Mouse (Mus musculus): Measurements from ENCODE around the gene Gm21992.

Gene Gm21992

GRCm38 (mm10) chr19:4718716-4719115 lies 92.7 kb downstream of the Gm21992 start:
- in situ Hi-C loops (cut with MboI; ENCODE audit: unreplicated experiment in 2 of 2) = no loop called here

DNA sequence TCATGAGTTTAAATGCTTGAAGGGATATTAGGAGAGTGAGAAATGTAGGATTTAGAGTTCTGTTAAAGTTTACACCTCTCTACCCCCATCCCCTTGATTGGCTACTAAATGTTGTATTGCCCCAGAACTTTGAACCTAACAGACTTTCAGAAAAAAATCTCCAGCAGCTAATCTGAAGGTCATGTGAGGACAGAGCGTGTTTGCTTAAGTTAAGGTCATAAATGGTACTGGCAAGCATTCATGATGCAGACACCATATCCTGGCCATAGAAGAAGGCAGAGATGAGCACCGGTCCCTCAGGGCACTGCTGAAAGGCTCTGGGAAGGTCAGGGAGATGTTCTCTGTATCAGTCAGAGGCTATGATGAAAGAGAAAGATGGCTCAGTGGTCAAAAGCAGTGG lies 94.1 kb downstream of the Gm21992 start:
- in situ Hi-C loops (cut with MboI; ENCODE audit: unreplicated experiment in 2 of 2) = no loop called here

DNA sequence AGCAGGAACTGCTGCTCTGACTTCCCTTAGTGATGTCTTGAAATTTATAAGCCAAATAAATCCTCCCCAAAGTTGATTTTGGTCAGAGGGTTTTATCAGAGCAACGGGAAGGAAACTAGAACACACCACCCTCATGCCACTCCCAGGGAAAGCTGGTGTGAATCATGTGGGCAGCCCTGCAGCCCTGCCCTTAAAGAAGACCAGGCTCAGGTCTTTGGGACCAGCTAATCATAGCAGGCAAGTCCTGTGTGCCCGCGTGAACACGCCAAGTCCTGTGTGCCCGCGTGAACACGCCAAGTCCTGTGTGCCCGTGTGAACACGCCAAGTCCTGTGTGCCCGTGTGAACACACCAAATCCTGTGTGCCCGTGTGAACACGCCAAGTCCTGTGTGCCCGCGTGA lies 94.7 kb downstream of the Gm21992 start:
- in situ Hi-C loops (cut with MboI; ENCODE audit: unreplicated experiment in 2 of 2) = no loop called here

GRCm38 (mm10) chr19:4713886-4714285 lies 97.5 kb downstream of the Gm21992 start:
- in situ Hi-C loops (cut with MboI; ENCODE audit: unreplicated experiment in 2 of 2) = no loop called here

- in situ Hi-C loops (cut with MboI; ENCODE audit: unreplicated experiment in 2 of 2) = no loop called here
These were observed 98.5 kb downstream of the Gm21992 start for GRCm38 (mm10) chr19:4712781-4713526.

DNA sequence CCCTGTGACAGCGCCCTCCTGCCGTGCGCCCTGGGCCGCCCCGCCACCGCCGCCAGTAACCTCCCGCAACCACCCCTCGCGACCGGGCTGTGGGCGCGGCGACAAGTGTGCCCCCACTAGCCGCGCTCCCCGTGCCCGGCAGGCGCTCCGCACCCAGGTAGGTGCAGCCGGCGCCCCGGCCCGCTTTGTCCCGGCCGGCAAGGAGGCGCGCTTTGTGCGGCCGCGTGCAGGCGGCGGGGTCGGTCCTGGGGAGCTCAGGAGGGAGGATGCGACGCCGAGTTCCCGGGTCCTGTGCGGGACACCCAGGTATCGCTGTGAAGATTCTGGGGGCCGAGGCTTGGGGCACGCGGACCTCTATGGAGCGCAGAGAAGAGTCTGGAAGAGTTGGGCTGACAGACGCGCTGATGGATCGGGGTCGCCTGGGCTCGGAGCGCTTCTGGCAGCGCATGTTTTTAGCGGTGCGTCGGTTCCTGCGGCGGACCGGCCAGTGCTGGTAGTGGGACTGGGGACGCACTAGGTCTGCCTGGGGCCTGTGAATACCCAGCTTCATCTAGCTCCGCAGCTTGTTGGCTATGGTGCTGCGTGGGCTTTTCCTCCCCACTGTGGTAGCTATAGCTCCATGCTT lies 99.1 kb downstream of the Gm21992 start:
- in situ Hi-C loops (cut with MboI; ENCODE audit: unreplicated experiment in 2 of 2) = no loop called here

DNA sequence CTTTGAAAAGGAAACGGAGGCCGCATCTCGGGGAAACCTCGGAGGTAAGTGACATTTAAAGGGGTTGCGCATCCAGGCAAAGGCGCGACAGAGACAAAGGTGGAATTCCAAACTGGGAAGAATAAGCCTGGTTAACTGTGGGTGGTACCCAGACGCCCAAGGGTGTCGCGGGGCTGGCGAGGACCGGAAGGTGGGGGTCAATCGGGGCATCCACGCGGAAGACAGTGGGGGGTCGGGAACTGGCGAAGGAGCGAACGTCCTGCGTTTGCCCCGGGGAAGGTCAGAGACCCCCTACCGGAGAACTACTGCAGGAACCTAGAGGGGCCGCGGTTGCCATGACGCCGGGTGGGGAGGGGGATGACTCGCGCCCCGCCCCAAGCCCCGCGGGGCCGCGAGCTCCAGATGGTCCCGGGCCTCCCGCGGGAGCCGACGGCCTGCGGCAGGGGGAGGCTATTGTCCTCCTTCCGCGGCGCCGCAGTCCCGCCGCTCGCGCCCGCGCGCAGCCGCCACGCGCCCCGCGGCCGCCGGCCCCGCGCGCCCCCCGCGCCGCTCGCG lies 99.7 kb downstream of the Gm21992 start:
- in situ Hi-C loops (cut with MboI; ENCODE audit: unreplicated experiment in 2 of 2) = no loop called here

- in situ Hi-C loops (cut with MboI; ENCODE audit: unreplicated experiment in 2 of 2) = no loop called here
These were observed 100.3 kb downstream of the Gm21992 start, which contains the start of gene Sptbn2 for GRCm38 (mm10) chr19:4711098-4711600. TSS of gene Sptbn2 (plus strand) at chr19:4711167.

DNA sequence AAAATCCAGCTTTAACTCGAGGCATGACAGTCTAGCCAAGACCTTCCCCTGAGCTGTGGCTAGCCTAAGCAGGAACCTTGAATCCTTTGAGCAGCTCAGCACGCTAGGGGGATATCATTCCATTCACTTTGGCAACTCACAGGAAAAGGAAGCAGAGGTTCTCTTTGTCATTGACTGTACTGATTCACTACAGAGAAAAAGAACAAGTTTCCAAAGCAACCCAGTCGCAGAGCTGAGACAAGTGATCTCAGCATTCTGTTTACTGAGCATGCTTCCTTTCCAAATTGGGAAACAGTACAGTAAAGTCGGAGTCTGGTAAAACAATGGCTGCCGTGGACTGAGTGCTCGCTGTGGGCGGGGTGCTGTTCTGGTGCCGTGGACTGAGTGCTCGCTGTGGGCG lies 102.6 kb downstream of the Gm21992 start:
- in situ Hi-C loops (cut with MboI; ENCODE audit: unreplicated experiment in 2 of 2) = no loop called here

DNA sequence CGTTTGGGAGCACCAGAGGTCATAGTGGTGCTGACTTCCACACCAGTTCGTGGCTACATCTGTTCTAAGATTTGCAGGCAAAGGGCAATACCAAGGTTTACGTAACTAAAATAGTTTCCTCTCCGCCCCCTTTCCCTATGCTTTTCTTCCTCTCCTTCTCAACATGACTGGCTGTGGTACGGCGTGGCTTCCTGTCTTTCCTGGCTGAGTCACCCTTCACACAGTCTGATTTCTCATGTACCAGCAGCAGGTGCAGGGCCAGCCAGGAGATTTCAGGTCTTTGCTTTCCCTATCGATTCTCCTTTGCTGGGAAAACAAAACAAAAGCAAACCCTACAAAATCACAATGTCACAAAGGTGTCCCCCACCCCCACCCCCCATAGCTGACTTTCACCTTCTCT lies 110.2 kb downstream of the Gm21992 start:
- in situ Hi-C loops (cut with MboI; ENCODE audit: unreplicated experiment in 2 of 2) = no loop called here

GRCm38 (mm10) chr19:4700656-4701055 lies 110.8 kb downstream of the Gm21992 start:
- in situ Hi-C loops (cut with MboI; ENCODE audit: unreplicated experiment in 2 of 2) = no loop called here

DNA sequence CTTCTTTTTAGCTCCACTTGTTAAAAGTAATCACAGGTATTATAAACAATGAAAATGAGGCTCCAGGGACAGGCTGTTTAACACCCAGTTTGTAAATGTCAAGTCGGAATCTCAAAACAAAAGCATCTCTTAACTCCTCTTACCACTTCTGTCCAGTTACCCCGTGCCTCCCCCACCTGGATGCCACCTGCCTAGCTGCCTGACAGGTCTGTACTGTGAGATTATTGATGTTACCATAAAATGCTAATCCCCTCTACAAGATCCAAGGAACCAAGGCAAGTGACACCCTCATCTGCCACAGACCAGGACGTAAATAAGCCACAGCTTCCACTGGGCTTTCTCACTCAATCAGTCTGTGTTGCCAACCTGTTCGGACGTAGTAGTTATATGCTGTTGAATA lies 111.6 kb downstream of the Gm21992 start:
- in situ Hi-C loops (cut with MboI; ENCODE audit: unreplicated experiment in 2 of 2) = no loop called here

- in situ Hi-C loops (cut with MboI; ENCODE audit: unreplicated experiment in 2 of 2) = no loop called here
These were observed 112.6 kb downstream of the Gm21992 start for GRCm38 (mm10) chr19:4698856-4699255.

GRCm38 (mm10) chr19:4698205-4698677 lies 113.2 kb downstream of the Gm21992 start, which contains the start of gene Gm960:
TSS of gene Gm960 (minus strand) at chr19:4698668.
- in situ Hi-C loops (cut with MboI; ENCODE audit: unreplicated experiment in 2 of 2) = no loop called here

DNA sequence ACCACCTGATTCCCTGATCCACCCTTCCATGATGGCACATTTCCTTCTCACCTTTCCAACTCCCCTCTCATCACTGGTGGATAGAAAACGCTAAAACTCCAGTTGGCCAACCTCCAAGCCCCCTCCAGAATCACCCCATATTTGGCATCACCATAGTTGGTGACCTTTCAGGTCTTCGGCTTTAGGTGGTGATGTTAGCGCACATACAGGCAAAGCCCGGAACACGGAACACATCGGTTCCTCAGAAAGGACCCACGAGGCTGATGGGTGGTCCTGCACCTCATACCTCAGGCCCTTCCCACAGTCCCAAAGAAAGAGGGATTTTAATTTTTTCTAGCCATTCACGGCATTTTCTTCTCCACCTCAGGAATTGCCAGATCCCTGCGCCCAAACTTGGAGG lies 113.7 kb downstream of the Gm21992 start:
- in situ Hi-C loops (cut with MboI; ENCODE audit: unreplicated experiment in 2 of 2) = no loop called here

- in situ Hi-C loops (cut with MboI; ENCODE audit: unreplicated experiment in 2 of 2) = no loop called here
These were observed 114.3 kb downstream of the Gm21992 start for GRCm38 (mm10) chr19:4697121-4697520.

GRCm38 (mm10) chr19:4694346-4694745 lies 117.1 kb downstream of the Gm21992 start:
- in situ Hi-C loops (cut with MboI; ENCODE audit: unreplicated experiment in 2 of 2) = no loop called here
